8 mouse cellular contexts compared by ENCODE assay signal in the genomic region with DNA sequence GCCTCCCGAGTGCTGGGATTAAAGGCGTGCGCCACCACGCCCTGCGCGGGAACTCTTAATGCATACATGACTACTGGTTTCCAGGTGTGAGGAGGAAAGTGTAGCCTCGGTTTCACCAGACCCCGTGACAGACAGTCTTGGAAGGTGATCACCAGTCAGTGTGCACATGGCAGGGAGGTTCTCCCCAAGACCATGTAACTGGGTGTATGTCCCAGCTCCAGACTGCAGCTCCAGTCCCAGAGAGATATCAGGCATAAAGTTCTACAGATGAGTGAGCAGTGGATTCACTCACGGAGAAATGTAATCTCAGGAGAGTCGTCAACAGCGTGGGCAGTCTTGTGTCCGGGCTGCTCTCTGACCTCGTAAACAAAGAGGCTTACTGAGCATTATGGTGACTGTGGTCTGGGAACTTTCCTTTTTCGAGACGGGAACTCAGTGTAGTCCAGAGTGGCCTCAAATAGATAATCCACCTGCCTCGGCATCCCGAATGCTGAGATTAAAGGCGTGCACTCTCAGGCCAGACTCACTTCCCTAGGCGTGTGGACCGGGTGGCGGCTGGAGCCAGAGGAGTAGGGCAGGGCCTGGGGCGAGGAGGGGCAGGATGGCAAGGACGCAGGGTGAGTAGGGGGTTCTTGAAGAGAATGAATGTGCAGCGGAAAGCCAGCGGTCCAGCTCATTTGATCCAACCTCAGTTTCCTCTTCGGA. TPM values are rescaled to one million over a fixed set of nuclear protein-coding genes. Genes with fewer than 3 reads are reported as not detected.
DNase-seq lines count a peak whose midpoint lies in the region; ATAC-seq and TF ChIP-seq lines count a peak whose summit lies in the region.

No protein-coding gene starts in this region.

- H3K4me2 ChIP-seq in limb, embryonic 12.5 days = peak overlapping the region; percentile 84

- DNase-seq in embryo, embryonic 11 days = peak; percentile 23
- no peak for DNase-seq in embryo, embryonic 10.5 days (ENCODE audit: low spot score)
- peak; percentile 80 for DNase-seq in A20 (ENCODE audit: low read depth, low spot score)
- DNase-seq in thymus, postnatal 25 days = no peak
- DNase-seq in right cerebral cortex, postnatal 10 days (ENCODE audit: low spot score in 2 of 2) = no peak

- peak overlapping the region; percentile 49 for H3K4me3 ChIP-seq in embryonic fibroblast, embryonic 13.5 days (ENCODE audit: insufficient read depth, low read length)
- peak overlapping the region; percentile 87 for H3K4me3 ChIP-seq in limb, embryonic 12.5 days (replicated peaks)
- peak overlapping the region; percentile 69 for H3K4me3 ChIP-seq in olfactory bulb, adult 2 months (ENCODE audit: insufficient read depth, low read depth, low read length)

- TF ChIP-seq POLR2A in embryonic fibroblast, embryonic 13.5 days (IDR thresholded peaks at IDR 0.05; ENCODE audit: low read depth, low read length) = no peak; the same call in 1 of the 2 replicates
- TF ChIP-seq POLR2A in olfactory bulb, adult 2 months (IDR thresholded peaks at IDR 0.05; ENCODE audit: insufficient read depth, low read depth, low read length) = no peak

- WGBS in limb, embryonic 12.5 days = 23% methylated on average over 26 of the region's 26 CpGs
- 25% methylated on average over 26 of the region's 26 CpGs for WGBS in olfactory bulb, adult 2 months

- H3K36me3 ChIP-seq in limb, embryonic 12.5 days = peaks cover 35% of the 10 kb centered on the region

- peak; percentile 73 for ATAC-seq in limb, embryonic 12.5 days (ENCODE audit: insufficient number of reproducible peaks, insufficient read depth, low FRiP score, low TSS enrichment, low read depth)

- no peaks in the 10 kb centered on the region for H3K27me3 ChIP-seq in limb, embryonic 12.5 days

- peaks cover 4% of the 10 kb centered on the region; the same call in 1 of the 2 replicates for H3K4me1 ChIP-seq in embryonic fibroblast, embryonic 13.5 days (ENCODE audit: control insufficient read depth, insufficient read depth, low read length)
- peaks cover 14% of the 10 kb centered on the region for H3K4me1 ChIP-seq in limb, embryonic 12.5 days (replicated peaks)
- H3K4me1 ChIP-seq in olfactory bulb, adult 2 months (ENCODE audit: control insufficient read depth, insufficient read depth, low read length) = peaks cover 6% of the 10 kb centered on the region; the same call in 1 of the 2 replicates

- peak overlapping the region; percentile 71 for H3K9ac ChIP-seq in limb, embryonic 12.5 days (replicated peaks)

- peak overlapping the region; percentile 77 for H3K27ac ChIP-seq in embryonic fibroblast, embryonic 13.5 days (ENCODE audit: insufficient read depth, low read length)
- peak overlapping the region; percentile 95 for H3K27ac ChIP-seq in limb, embryonic 12.5 days
- H3K27ac ChIP-seq in olfactory bulb, adult 2 months (ENCODE audit: insufficient read depth, low read depth, low read length) = peak overlapping the region; percentile 40

- H3K9me3 ChIP-seq in limb, embryonic 12.5 days = no peaks in the 10 kb centered on the region

- no peak for TF ChIP-seq CTCF in embryonic fibroblast, embryonic 13.5 days (IDR thresholded peaks at IDR 0.05; ENCODE audit: borderline replicate concordance, insufficient read depth, low read length)
- no peak for TF ChIP-seq CTCF in olfactory bulb, adult 2 months (IDR thresholded peaks at IDR 0.05; ENCODE audit: insufficient read depth, low read depth, low read length)

RNA-seq across cellular contexts. Expression of a gene that starts 0.7 kb away (rescaled TPM):
- polyA plus RNA-seq in embryonic fibroblast, embryonic 13.5 days (2011; ENCODE audit: insufficient read length, low read depth, missing spikeins) = 1,138 and 1,342 TPM in 2 replicates
- polyA plus RNA-seq in limb, embryonic 12.5 days (2016; fragmentation: Nextera tagmentation; extraction: Ambion mirVana) = 608 and 631 TPM in 2 replicates
- polyA plus RNA-seq in olfactory bulb, adult 2 months (2012; ENCODE audit: insufficient read depth, insufficient read length, low replicate concordance, missing spikeins) = 1,119 TPM in 1 of 2 replicates, not detected in the other

RNA-seq across cellular contexts. Expression of a gene that starts 16.8 kb away (rescaled TPM):
- polyA plus RNA-seq in embryonic fibroblast, embryonic 13.5 days (2011; ENCODE audit: insufficient read length, low read depth, missing spikeins) = 12.5 and 13.4 TPM in 2 replicates
- polyA plus RNA-seq in limb, embryonic 12.5 days (2016; fragmentation: Nextera tagmentation; extraction: Ambion mirVana) = 20.7 and 23.7 TPM in 2 replicates
- not detected in 2 replicates for polyA plus RNA-seq in olfactory bulb, adult 2 months (2012; ENCODE audit: insufficient read depth, insufficient read length, low replicate concordance, missing spikeins)

RNA-seq across cellular contexts. Expression of a gene that starts 30.8 kb away (rescaled TPM):
- 31.0 and 51.1 TPM in 2 replicates for polyA plus RNA-seq in embryonic fibroblast, embryonic 13.5 days (2011; ENCODE audit: insufficient read length, low read depth, missing spikeins)
- polyA plus RNA-seq in limb, embryonic 12.5 days (2016; fragmentation: Nextera tagmentation; extraction: Ambion mirVana) = 20.9 and 22.3 TPM in 2 replicates
- not detected in 2 replicates for polyA plus RNA-seq in olfactory bulb, adult 2 months (2012; ENCODE audit: insufficient read depth, insufficient read length, low replicate concordance, missing spikeins)

RNA-seq across cellular contexts. Expression of a gene that starts 33.2 kb away (rescaled TPM):
- polyA plus RNA-seq in embryonic fibroblast, embryonic 13.5 days (2011; ENCODE audit: insufficient read length, low read depth, missing spikeins) = not detected in 2 replicates
- polyA plus RNA-seq in limb, embryonic 12.5 days (2016; fragmentation: Nextera tagmentation; extraction: Ambion mirVana) = 0.52 and 0.56 TPM in 2 replicates
- polyA plus RNA-seq in olfactory bulb, adult 2 months (2012; ENCODE audit: insufficient read depth, insufficient read length, low replicate concordance, missing spikeins) = not detected in 2 replicates

Comparison
In these comparisons a context has a peak if more than half of its experiments do, and no peak if none do; other contexts are left out.
1. DNase-seq: peak in embryo, embryonic 11 days (single experiment) and A20 (single experiment); none in embryo, embryonic 10.5 days (single experiment), thymus, postnatal 25 days (single experiment) and right cerebral cortex, postnatal 10 days (0 of 2).
2. H3K27ac ChIP-seq: peak in every context shown above with its lines; median percentile 95 in limb, embryonic 12.5 days; 77 in embryonic fibroblast, embryonic 13.5 days; 40 in olfactory bulb, adult 2 months.
3. RNA of a gene that starts 30.8 kb away (polyA plus RNA-seq): 31.0 to 51.1 TPM in embryonic fibroblast, embryonic 13.5 days and 20.9 to 22.3 TPM in limb, embryonic 12.5 days; not detected in olfactory bulb, adult 2 months; every median in the first group is over 10 times any median in the second.
4. Peak in every context shown above with its lines, with median percentiles within 50 percentile points of each other: H3K4me3 ChIP-seq.